Mouse (Mus musculus): ENCODE data around the gene Dio3.
A peak's percentile ranks its signal among the peaks of the same experiment; 100 is the strongest.

Dio3 gene

DNA sequence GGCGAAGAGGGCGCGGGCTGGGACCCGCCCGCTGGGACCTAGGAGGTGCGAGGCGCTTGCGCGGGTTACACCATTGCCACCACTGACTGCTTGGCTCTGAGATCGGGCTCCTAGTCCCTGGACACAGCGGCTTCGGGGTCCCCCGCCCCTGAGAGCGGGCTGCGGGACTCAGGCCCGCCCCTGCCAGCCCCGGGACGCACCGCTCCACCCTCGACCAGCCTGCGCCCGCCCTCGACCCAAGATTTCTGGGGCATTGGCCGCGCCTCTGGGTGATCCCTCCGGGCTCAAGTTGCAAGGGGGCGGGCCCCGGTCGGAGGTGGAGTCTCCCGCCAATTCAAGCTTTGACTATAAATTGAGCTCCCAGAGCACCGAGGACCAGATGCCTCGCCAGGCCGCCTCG is at the start of gene Dio3:
Dio3 (plus strand) TSS at position 216 of the 400 bp plus-strand sequence.
- DNase-seq: peak; percentile 74 to 76

DNA sequence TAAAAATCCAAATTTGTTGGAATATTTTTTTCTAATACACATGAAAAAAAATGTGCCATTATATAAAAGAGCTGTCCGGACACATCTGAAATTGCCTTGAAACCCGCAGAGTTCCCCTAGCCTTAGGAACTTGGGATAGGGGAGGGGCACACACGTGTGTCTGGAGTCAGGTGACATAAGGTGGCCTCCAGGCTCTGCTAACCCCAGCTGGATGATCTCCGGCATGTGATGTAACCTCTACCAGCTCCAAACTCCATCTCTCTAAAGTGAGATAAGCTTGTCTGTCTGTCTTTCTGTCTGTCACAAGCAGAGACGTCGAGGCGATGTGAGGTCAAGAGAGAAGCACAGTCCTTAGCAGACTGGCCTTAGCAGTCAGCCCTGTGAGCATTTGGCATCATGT is 48.6 kb upstream of the Dio3 start:
- DNase-seq: peak; percentile 36 to 58

DNA sequence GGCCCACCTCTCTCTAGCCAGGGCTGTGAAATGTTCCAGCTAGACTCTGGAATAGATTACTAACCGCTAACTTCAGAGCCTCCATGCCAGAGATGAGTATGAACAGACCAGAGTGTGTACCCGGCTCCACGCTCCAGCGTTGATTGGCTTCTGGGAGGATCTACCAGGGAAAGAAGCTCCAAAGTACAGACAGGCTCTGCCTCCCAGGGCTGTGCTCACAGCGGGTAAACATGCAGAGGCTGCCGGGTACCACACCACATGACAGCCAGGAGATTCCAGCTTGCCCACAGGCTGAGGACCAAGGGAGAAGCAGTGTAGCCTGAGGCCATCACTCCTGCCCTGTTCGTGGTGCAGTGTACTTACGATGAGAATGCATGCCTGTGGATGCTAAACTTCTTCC is 48.1 kb upstream of the Dio3 start:
- DNase-seq: peak; percentile 82 to 92

DNA sequence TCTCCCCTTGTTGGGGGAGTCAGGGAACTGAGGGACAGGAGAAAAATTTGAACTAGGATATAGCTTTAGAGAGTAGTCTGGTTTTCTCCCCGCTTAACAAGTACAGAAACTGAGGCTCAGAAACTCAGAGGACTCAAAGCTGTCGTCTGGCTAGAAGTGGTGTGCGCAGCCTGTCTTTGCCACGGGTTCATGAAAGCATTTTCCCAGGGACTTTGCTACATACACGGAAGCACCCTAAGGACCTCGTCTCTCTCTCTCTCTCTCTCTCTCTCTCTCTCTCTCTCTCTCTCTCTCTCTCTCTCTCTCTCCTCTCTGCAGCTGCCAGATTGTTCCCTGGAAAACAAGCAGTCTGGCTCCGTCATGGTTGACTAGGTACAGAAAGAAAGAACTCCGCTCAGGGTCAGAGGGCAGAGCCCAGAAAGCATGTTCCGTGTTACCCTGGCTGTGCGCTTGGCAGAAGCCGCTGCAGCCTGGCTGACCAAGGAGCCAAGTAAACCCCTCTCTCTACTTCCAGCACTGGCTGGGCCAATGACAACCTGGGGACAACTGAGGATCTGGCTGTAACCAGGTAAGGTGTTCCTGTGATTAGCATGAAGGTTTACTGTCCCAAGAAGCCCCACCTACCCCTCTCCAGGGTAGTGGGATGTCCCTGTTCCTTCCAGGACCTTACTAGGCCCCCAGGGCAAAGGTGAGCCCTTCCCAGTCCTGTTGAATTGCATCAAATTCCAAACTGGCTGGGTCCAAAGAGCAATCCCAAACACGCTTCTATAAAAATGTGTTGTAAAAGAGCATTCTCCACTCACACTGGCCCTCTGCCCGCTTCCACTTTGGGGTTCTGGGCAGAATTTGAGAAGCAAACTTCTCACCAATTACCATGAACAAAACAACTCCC is 46.9 kb upstream of the Dio3 start:
- peak; percentile 81 to 91 for DNase-seq

- DNase-seq: peak; percentile 58 to 71
These were observed 43.0 kb upstream of the Dio3 start for GRCm38 (mm10) chr12:110235908-110236307.

- peak; percentile 56 to 61 for DNase-seq
These were observed 41.8 kb upstream of the Dio3 start for GRCm38 (mm10) chr12:110237046-110237445.

DNA sequence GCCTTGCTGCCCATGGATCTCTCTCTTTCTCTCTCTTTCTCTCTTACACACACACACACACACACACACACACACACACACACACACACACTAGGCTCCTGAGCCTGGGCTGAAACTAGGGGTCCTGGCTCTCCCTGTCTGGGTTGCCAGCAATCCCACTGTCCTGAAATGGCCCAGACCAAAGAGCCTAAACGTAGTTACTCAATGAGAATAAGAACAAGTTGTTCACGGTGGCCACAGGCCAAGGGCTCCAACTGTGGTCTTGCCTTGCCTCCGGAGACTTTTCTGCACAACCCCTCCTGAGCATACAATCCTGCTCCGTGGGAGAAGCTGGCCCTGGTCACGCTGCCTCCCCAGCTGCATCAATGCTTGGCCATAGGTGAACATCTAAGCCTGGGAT is 39.5 kb upstream of the Dio3 start:
- DNase-seq: no peak

- DNase-seq: peak; percentile 78 to 85
These were observed 34.3 kb upstream of the Dio3 start for GRCm38 (mm10) chr12:110244581-110244980.

- no peak for DNase-seq
These were observed 33.4 kb upstream of the Dio3 start for GRCm38 (mm10) chr12:110245461-110245860.

DNA sequence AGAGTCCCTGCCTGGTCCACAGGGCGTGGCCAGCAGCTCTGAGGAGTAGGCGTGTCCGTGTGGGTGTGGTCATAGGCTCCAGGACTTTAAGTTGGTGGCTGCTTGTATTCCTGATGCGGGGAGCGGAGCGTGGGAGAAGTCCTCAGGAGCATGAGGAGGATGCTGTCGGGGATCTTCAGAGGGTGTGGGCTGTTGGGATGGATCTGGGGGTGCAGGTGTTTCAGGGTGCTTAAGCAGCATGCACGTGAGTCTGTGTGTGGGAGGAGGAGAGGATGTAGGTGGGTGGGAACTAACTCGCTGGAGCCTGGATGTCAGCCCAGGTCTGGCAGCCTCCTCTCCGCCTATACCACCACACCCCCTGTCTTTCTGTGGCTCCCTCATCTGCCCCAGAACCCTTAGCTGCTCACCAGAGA is 26.7 kb upstream of the Dio3 start:
- DNase-seq: no peak

DNA sequence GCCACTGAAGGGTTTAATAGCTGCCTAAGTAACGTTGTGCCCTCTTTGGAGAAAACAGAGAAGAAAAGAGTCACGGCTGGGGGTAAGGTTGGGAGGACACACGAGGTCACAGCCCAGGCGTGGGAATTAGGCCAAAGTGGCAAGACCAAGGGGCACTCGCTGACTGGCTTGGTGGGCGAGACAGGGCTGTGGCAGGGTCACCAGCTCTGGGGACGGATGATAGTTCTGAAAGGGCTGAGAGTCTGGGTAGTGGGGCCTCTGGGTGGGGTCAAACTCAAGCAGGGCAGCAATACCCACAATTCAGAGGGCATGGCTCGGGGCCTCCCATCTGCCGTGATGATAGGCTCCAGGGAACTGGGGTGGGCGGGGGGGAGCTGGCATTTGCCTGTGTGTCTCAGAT is 23.1 kb upstream of the Dio3 start:
- peak in 1 of 2 experiments; percentile 31 for DNase-seq

GRCm38 (mm10) chr12:110256478-110257220 is 22.2 kb upstream of the Dio3 start:
- no peak for DNase-seq

- no peak for DNase-seq
These were observed 10.6 kb upstream of the Dio3 start for GRCm38 (mm10) chr12:110268226-110268625.

DNA sequence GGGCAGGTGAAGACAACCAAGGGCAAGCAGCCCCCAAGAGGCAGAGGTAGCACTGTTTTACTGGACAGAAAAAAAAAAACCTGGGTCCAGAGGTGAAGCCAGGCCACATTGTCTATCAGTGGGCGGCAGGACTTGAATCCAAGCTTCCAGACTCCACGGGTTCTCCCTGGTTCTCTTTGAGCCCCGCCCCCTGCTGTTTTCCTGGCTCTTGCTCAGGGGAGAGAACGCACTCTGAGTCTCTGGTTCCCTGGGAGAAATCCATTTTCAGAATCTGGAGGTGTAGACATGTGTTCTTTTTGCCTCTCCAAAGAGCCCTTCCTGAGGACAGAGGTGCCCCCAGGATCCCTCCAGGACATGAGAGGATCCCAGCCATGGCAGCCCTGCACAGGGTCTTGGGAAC is 9.2 kb upstream of the Dio3 start:
- no peak for DNase-seq

DNA sequence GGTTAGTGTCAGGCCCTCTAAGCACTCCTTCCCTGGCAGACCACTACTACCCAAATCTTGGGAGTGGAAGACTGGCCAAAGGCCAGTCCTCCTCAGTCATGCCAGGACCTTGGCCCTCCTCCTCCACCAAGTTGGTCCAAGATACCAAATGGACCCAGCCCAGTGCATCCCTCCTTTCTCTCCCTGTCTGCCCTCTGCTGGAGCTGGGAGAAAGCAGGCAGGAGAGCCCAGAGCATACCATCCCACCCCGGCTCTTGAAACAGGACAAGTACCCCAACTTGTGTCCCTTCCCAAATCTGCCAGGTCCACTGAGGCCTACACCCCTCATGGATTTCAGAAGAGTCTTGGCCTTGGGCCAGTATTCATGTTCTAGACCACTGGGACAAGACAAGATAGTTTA is 2.8 kb upstream of the Dio3 start:
- DNase-seq: peak; percentile 19 to 35

DNA sequence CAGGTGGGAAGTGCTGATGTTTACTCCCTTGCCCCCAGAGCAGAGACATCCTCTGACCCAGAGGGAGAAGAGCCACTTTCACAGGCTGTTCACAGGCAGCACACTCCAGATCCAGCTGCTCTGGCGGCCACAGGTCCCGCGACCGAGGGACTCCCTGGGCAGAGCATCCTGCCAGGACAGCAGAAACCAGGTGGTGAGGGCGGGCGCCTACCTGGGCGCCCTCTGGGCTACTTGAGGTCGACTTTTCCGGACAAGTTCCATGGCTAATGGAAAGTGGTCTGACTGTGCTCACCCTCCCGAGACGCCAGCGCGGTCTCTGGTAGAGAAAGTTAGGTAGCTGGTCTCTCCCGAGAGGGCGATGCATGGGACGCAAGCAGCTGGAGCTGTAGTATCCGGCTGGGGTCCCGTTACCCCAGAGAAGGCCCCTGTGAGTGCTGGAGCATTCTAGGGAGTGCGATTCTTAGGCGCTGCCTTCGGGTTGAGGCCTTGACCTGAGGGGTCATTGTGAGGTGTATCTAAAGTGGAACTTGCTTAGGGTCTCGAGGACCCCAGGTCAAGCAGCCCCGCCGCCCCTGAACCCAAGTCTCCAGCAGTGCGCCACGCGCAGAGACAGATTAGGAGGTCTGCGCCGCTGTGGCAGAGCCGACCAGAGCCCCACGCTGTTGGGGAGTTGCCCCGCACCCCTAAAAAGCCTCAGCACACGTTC is 1.5 kb upstream of the Dio3 start:
- peak; percentile 21 to 25 for DNase-seq

DNA sequence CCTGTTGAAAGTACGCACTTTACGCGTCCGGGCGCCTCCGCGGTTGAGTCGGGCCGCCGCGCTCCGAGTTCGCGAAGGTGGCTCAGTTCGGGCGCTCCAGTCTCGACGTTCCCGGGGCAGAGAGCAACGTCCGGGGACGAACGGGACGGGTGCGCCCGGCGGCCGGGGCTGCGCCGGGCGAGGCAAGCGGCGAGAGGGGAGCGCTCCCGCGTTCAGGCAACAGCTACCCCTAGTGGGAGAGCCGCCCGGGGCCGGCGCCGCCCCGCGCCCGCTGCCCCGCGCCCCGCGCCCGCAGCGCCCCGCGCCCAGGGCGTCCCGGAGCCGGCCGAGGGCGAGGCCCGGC is 932 bp upstream of the Dio3 start:
- DNase-seq: peak; percentile 58 to 77

DNA sequence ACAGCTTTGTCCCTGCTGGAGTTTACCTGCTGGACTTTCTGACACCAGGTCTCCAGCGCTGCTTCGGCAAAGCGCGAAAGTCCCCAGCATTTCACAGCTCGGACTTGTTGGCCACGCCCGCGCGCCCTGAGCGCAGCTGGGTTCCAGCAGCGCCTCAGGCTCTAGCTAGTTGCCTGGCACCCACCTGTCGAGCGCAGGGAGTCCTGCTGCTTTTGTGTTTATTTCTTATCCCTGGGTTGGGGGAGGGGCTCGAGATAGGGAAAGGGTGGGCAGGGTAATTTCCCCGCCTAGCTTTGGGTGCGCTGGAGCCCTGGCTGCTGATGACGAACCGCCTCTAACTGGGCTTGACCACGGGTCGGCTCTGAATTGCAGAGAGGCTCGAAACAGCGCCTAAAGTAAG is 1.5 kb downstream of the Dio3 start:
- DNase-seq: peak in 1 of 2 experiments; percentile 14

- no peak for DNase-seq
These were observed 4.9 kb downstream of the Dio3 start for GRCm38 (mm10) chr12:110283792-110284191.

DNA sequence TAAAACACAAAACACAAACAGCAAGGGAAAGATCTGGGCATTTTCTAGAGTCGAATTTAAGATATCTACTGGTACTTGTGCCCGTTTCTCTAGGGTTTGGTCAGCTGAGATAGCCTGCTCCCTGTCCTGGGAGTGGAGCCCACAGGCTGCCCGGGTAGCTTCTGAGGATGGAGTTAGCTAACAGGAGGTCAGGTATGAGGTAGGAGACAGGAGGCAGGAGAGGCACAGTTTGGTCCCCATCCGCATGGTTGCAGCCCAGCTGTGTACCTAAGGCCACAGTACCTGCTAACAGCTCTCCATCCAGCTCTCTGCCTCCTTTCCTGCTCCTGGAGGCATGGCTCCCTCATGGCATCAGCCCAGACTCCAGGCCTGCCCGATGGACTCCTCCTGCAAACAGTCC is 13.9 kb downstream of the Dio3 start:
- DNase-seq: no peak

DNA sequence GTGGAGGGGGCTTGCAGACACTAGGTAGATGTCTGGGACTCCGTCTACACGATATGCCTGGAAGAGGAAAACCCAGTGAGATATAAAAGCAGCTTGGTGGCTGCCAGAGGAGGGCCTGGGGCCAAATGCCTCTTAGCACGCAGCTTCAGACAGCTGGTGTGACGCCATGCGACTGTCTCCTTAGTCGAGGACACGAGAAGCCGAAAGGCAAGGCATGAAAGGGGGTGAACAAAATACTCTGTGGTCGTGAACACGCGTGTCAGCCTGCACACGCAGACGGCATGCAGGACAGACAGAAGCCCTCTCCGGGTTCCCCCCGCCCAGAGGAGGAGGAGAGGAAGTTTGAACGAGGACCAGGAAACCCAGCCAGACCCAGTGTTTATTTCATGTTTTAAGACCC is 16.0 kb downstream of the Dio3 start:
- no peak for DNase-seq

DNA sequence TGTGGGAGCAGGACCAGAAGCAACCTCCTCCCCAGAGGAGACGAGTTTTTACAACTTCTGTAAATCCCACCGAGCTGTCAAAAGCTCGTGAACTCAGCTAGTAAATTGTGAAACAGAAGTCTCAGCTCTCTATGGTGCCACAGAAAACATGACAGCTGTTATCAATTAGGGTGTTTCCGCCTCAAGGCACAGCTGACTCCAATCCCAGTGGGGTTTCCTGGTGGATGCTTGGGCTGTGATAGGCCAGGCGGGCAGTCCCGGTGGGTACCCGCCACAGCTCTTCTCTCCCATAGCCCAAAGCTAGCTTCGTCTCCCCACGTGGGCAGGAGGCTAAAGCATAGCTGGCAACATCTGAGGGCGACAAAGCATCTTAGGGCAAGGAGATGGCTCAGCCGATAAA is 19.8 kb downstream of the Dio3 start:
- DNase-seq: no peak

GRCm38 (mm10) chr12:110319696-110320095 is 40.8 kb downstream of the Dio3 start:
- DNase-seq: no peak

Data from kidney, postnatal 36 days (tissue).